Mouse (Mus musculus) CH12.LX (cell line): ENCODE data around the gene Ctnnd2. TPM values are rescaled to one million over a fixed set of nuclear protein-coding genes. Genes with fewer than 3 reads are reported as not detected.

Experiments
- DNase-seq: peaks from one replicate; pipeline ENCODE4 v3.0.0-alpha.2; 2013; ENCODE audit errors: extremely low read depth
- H3K27ac ChIP-seq: 2 replicates; pipeline ENCODE4 v1.5.1; 2012; ENCODE audit warnings: low read depth, mild to moderate bottlenecking, control low read depth, moderate library complexity; ENCODE audit not compliant: insufficient read depth
- H3K27me3 ChIP-seq: replicated peaks from 2 replicates; pipeline ENCODE3; 2012; ENCODE audit warnings: inconsistent platforms
- H3K36me3 ChIP-seq, 2 experiments: replicated peaks in 1 of 2; 2 replicates each; pipeline versions ENCODE3 to v1.6.1; 2012; ENCODE audit warnings: inconsistent platforms in 1 of 2, low read length in 1 of 2, mild to moderate bottlenecking in 1 of 2, mixed read lengths in 1 of 2, moderate library complexity in 1 of 2; ENCODE audit not compliant: control insufficient read depth in 1 of 2, insufficient read depth in 1 of 2
- H3K4me1 ChIP-seq, 2 experiments: 2 replicates each; pipeline ENCODE4 v1.6.1; 2012; ENCODE audit warnings: inconsistent platforms in 1 of 2, moderate library complexity in 1 of 2; ENCODE audit not compliant: insufficient read depth in 2 of 2, control insufficient read depth in 1 of 2
- H3K4me2 ChIP-seq: 2 replicates; pipeline ENCODE4 v1.6.1; 2012; ENCODE audit warnings: low read depth, mild to moderate bottlenecking, control low read depth; ENCODE audit not compliant: poor library complexity, insufficient read depth, severe bottlenecking
- H3K4me3 ChIP-seq, 3 experiments: fragments of 150-350 bp in 1 of 3; sonication (generic) in 1 of 3; replicated peaks in 1 of 3; 2 replicates each; pipeline versions ENCODE3 to v1.5.1; 2011 to 2012; ENCODE audit warnings: low read depth in 2 of 3, low read length in 2 of 3, mild to moderate bottlenecking in 2 of 3, moderate library complexity in 2 of 3, control low read depth in 1 of 3, improper control_type of control experiment in 1 of 3, inconsistent platforms in 1 of 3, mixed read lengths in 1 of 3; ENCODE audit not compliant: poor library complexity in 1 of 3
- H3K79me2 ChIP-seq: replicated peaks from 2 replicates; pipeline ENCODE4 v1.6.1; 2012; ENCODE audit warnings: mild to moderate bottlenecking, moderate library complexity; ENCODE audit not compliant: control insufficient read depth, poor library complexity, insufficient read depth, severe bottlenecking; ENCODE audit errors: extremely low read depth
- H3K9ac ChIP-seq: 2 replicates; pipeline ENCODE4 v1.6.1; 2012; ENCODE audit warnings: low read depth, mild to moderate bottlenecking, control low read depth, moderate library complexity; ENCODE audit not compliant: insufficient read depth
- H3K9me3 ChIP-seq: replicated peaks from 2 replicates; pipeline ENCODE3; 2012; ENCODE audit warnings: low read length, inconsistent platforms, mixed read lengths
- BHLHE40 ChIP-seq: IDR thresholded peaks from 2 replicates; pipeline ENCODE4 v1.6.1; 2011; ENCODE audit warnings: mild to moderate bottlenecking, low read depth, low read length, improper control_type of control experiment
- CHD1 ChIP-seq: IDR thresholded peaks from 2 replicates; pipeline ENCODE4 v1.6.1; 2012; ENCODE audit warnings: low read depth, low read length, improper control_type of control experiment, inconsistent platforms
- CHD2 ChIP-seq: IDR thresholded peaks from 2 replicates; pipeline ENCODE4 v1.6.1; 2011; ENCODE audit warnings: low read length, improper control_type of control experiment
- CTCF ChIP-seq, 2 experiments: IDR thresholded peaks in 1 of 2; conservative IDR thresholded peaks in 1 of 2; 2 replicates each; pipeline ENCODE4 v1.5.1; 2011 to 2012; ENCODE audit warnings: low read depth in 2 of 2, low read length in 2 of 2, improper control_type of control experiment in 1 of 2, inconsistent platforms in 1 of 2, mild to moderate bottlenecking in 1 of 2, moderate library complexity in 1 of 2
- E2F4 ChIP-seq: IDR thresholded peaks from 2 replicates; pipeline ENCODE4 v1.6.1; 2011; ENCODE audit warnings: low read depth, low read length, improper control_type of control experiment; ENCODE audit not compliant: insufficient replicate concordance
- ELF1 ChIP-seq: IDR thresholded peaks from 2 replicates; pipeline ENCODE4 v1.6.1; 2014; ENCODE audit warnings: low read depth, mild to moderate bottlenecking, inconsistent platforms, low read length, improper control_type of control experiment
- JUND ChIP-seq: conservative IDR thresholded peaks from 2 replicates; pipeline ENCODE4 v1.6.1; 2011; ENCODE audit warnings: low read depth, low read length, improper control_type of control experiment
- KAT2A ChIP-seq: IDR thresholded peaks from 2 replicates; pipeline ENCODE4 v1.6.1; 2012; ENCODE audit warnings: low read length, improper control_type of control experiment, inconsistent platforms; ENCODE audit not compliant: insufficient replicate concordance
- MAFK ChIP-seq: IDR thresholded peaks from 2 replicates; pipeline ENCODE4 v1.6.1; 2011; ENCODE audit warnings: low read length, improper control_type of control experiment; ENCODE audit not compliant: insufficient replicate concordance
- MAX ChIP-seq: IDR thresholded peaks from 2 replicates; pipeline ENCODE4 v1.6.1; 2011; ENCODE audit warnings: low read length, improper control_type of control experiment
- MEF2A ChIP-seq: IDR thresholded peaks from 2 replicates; pipeline ENCODE4 v1.6.1; 2014; ENCODE audit warnings: low read depth, mild to moderate bottlenecking, inconsistent platforms, low read length, improper control_type of control experiment, borderline replicate concordance
- MXI1 ChIP-seq: IDR thresholded peaks from 2 replicates; pipeline ENCODE4 v1.6.1; 2011; ENCODE audit warnings: mild to moderate bottlenecking, low read depth, low read length, improper control_type of control experiment
- MYC ChIP-seq: IDR thresholded peaks from 2 replicates; pipeline ENCODE4 v1.6.1; 2011; ENCODE audit warnings: low read depth, mild to moderate bottlenecking, improper control_type of control experiment, low read length
- PAX5 ChIP-seq: IDR thresholded peaks from 2 replicates; pipeline ENCODE4 v1.6.1; 2012; ENCODE audit warnings: low read length, inconsistent platforms, mixed read lengths
- POLR2A ChIP-seq: IDR thresholded peaks from 2 replicates; pipeline ENCODE4 v1.6.1; 2011; ENCODE audit warnings: low read depth, mild to moderate bottlenecking, improper control_type of control experiment, low read length
- RAD21 ChIP-seq: IDR thresholded peaks from 2 replicates; pipeline ENCODE4 v1.6.1; 2011; ENCODE audit warnings: low read depth, mild to moderate bottlenecking, low read length, improper control_type of control experiment, moderate library complexity
- RCOR1 ChIP-seq: conservative IDR thresholded peaks from 2 replicates; pipeline ENCODE4 v1.6.1; 2012; ENCODE audit warnings: low read depth, mild to moderate bottlenecking, inconsistent platforms, low read length, improper control_type of control experiment
- SMC3 ChIP-seq: IDR thresholded peaks from 2 replicates; pipeline ENCODE4 v1.6.1; 2011; ENCODE audit warnings: low read depth, low read length, improper control_type of control experiment
- TCF12 ChIP-seq: IDR thresholded peaks from 2 replicates; pipeline ENCODE4 v1.6.1; 2014; ENCODE audit warnings: low read depth, mild to moderate bottlenecking, inconsistent platforms, low read length, improper control_type of control experiment
- UBTF ChIP-seq: IDR thresholded peaks from 2 replicates; pipeline ENCODE4 v1.6.1; 2012; ENCODE audit warnings: low read depth, mild to moderate bottlenecking, inconsistent platforms, low read length, improper control_type of control experiment, moderate library complexity
- USF2 ChIP-seq: conservative IDR thresholded peaks from 2 replicates; pipeline ENCODE4 v1.6.1; 2011; ENCODE audit warnings: low read depth, low read length, improper control_type of control experiment
- ZC3H11A ChIP-seq: IDR thresholded peaks from 2 replicates; pipeline ENCODE4 v1.6.1; 2012; ENCODE audit warnings: low read depth, mild to moderate bottlenecking, inconsistent platforms, low read length, improper control_type of control experiment
- ZMIZ1 ChIP-seq: IDR thresholded peaks from 2 replicates; pipeline ENCODE4 v1.6.1; 2012; ENCODE audit warnings: low read depth, mild to moderate bottlenecking, inconsistent platforms, low read length, improper control_type of control experiment
- ZNF384 ChIP-seq: IDR thresholded peaks from 2 replicates; pipeline ENCODE4 v1.6.1; 2012; ENCODE audit warnings: low read depth, low read length, improper control_type of control experiment, inconsistent platforms
- dilution Hi-C: fragments of 300-500 bp; cut with MboI; formaldehyde crosslinking; loops from 2 replicates; pipeline ENCODE4 v1.14.3; 2020; ENCODE audit warnings: low sequenced_read_pairs; ENCODE audit not compliant: extremely low pct_unique_long_range_greater_than_20kb, extremely low pct_ligation_motif_present
- in situ Hi-C: fragments of 300-500 bp; cut with MboI; formaldehyde crosslinking; loops from 3 replicates; pipeline ENCODE4 v1.14.3; 2019; ENCODE audit warnings: low sequenced_read_pairs, low pct_ligation_motif_present, low pct_unique_long_range_greater_than_20kb, mixed read lengths
- polyA plus RNA-seq: library from polyadenylated mRNA; unstranded; fragments of >175 nt; gene quantifications from 2 replicates; pipeline ENCODE4 v1.2.1, GENCODE M21; 2012; ENCODE audit warnings: low read depth; ENCODE audit not compliant: insufficient read length
- total RNA-seq, 2 experiments: library from RNA; depleted of rRNA; stranded (reverse); fragments of 300-350 nt in 1 of 2; fragments of >200 nt in 1 of 2; gene quantifications; 2 replicates each; pipeline ENCODE4 v1.2.3; 2012 to 2014

Ctnnd2 gene
- total and polyA plus RNA-seq, 3 experiments: 0.23 TPM; not detected in 2

DNA sequence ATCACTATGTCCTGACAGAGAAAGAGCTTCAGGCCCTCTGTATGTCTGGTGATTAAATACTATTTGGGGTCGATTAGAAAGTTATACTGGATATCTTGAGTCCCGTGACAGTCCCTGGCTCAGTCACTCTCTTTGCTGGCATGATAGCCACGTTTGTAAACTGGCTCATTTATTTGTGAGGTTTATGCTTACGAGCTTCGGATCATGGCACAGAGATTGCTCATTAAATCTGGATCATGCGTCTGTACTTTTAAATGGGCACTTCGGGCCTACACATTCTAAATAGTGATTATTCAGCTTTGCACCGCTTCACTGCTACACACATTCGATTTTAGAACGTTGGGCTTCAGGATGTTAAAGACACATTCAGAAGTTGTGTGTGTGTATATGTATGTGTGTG is 96.4 kb downstream of the Ctnnd2 start:
- Histone ChIP-seq H3K9me3 (peaks cover 39% of the 10 kb centered on the region), H3K4me2 (no peak overlapping the region), H3K27ac (no peak overlapping the region), H3K4me3 (no peak overlapping the region), H3K4me1 (no peaks in the 10 kb centered on the region), H3K79me2 (no peaks in the 10 kb centered on the region), H3K36me3 (no peaks in the 10 kb centered on the region), H3K27me3 (no peaks in the 10 kb centered on the region), H3K9ac (no peak overlapping the region)
- TF ChIP-seq E2F4 (no peak), ZMIZ1 (no peak), ZNF384 (no peak), MXI1 (no peak), MAFK (no peak), CTCF (conservative IDR thresholded peaks at IDR 0.05 in 1 of 2, IDR thresholded peaks at IDR 0.05 in 1 of 2; ENCODE audit: low read depth in 2 of 2, low read length in 2 of 2) (no peak), KAT2A (no peak), ELF1 (no peak), CHD2 (no peak), RAD21 (no peak), POLR2A (no peak), RCOR1 (no peak), BHLHE40 (no peak), JUND (no peak), CHD1 (no peak), MEF2A (no peak), UBTF (no peak)
- no peak for DNase-seq
- dilution Hi-C loops (no loop called here), in situ Hi-C loops (no loop called here)

GRCm38 (mm10) chr15:30271141-30271572 is 98.8 kb downstream of the Ctnnd2 start:
- Histone ChIP-seq H3K79me2 (no peaks in the 10 kb centered on the region), H3K4me2 (no peak overlapping the region), H3K27me3 (no peaks in the 10 kb centered on the region), H3K4me3 (no peak overlapping the region), H3K27ac (no peak overlapping the region), H3K4me1 (no peaks in the 10 kb centered on the region), H3K36me3 (no peaks in the 10 kb centered on the region), H3K9me3 (peaks cover 34% of the 10 kb centered on the region), H3K9ac (no peak overlapping the region)
- TF ChIP-seq CTCF (conservative IDR thresholded peaks at IDR 0.05 in 1 of 2, IDR thresholded peaks at IDR 0.05 in 1 of 2; ENCODE audit: low read depth in 2 of 2, low read length in 2 of 2) (no peak), MYC (no peak), KAT2A (no peak), PAX5 (no peak), CHD2 (no peak), MAX (no peak), ZC3H11A (no peak), TCF12 (no peak), CHD1 (no peak), JUND (no peak), RAD21 (no peak), USF2 (no peak), SMC3 (no peak)
- in situ Hi-C loops: no loop called here
- dilution Hi-C loops: no loop called here
- no peak for DNase-seq
